Mouse (Mus musculus) inflammation-experienced regulatory T-cells, adult 6 months (primary cell): ENCODE data around the gene Gm10518. TPM values are rescaled to one million over a fixed set of nuclear protein-coding genes. Genes with fewer than 3 reads are reported as not detected.
A peak's percentile ranks its signal among the peaks of the same experiment; 100 is the strongest.

Experiments used
- ATAC-seq: one replicate; pipeline ENCODE4 v1.8.0; 2017
- polyA plus RNA-seq, 3 experiments: library from polyadenylated mRNA; unstranded; fragments of 100-300 nt; shearing (Covaris generic); gene quantifications; one replicate each; pipeline ENCODE4 v1.2.1; 2017

Gm10518 gene
- polyA plus RNA-seq, 3 experiments from 2014 or later: not detected

DNA sequence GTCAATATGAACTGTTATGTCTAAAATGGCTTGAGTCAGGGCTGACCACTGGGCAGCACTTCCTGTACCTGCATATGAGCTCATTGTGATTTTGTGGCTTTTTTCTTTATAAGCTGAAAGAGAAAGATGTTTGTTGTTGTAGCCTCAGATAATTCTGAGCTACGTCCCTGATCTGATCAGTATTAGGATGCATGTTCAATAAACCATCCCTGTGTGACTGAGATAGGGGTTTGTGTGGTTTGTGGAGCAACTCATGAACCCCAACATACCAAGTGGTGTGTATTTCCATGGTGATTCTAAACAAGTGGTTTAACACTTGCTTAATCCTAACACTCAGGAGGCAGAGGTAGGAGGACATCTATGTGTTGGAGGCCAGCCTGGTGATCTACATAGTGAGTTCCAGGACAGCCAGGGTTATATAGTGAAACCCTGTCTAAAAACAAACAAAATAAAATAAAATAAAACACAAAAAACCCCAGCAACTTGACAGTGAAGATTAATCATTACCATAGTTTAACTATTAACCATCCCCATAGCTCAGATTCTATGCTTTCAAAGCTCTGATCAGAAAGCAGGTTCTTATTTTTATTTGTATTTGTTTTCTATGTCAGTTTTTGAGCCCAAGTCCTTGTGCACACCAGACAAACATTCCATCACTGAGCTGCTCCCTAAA is 32.7 kb downstream of the Gm10518 start:
- ATAC-seq: no peak

DNA sequence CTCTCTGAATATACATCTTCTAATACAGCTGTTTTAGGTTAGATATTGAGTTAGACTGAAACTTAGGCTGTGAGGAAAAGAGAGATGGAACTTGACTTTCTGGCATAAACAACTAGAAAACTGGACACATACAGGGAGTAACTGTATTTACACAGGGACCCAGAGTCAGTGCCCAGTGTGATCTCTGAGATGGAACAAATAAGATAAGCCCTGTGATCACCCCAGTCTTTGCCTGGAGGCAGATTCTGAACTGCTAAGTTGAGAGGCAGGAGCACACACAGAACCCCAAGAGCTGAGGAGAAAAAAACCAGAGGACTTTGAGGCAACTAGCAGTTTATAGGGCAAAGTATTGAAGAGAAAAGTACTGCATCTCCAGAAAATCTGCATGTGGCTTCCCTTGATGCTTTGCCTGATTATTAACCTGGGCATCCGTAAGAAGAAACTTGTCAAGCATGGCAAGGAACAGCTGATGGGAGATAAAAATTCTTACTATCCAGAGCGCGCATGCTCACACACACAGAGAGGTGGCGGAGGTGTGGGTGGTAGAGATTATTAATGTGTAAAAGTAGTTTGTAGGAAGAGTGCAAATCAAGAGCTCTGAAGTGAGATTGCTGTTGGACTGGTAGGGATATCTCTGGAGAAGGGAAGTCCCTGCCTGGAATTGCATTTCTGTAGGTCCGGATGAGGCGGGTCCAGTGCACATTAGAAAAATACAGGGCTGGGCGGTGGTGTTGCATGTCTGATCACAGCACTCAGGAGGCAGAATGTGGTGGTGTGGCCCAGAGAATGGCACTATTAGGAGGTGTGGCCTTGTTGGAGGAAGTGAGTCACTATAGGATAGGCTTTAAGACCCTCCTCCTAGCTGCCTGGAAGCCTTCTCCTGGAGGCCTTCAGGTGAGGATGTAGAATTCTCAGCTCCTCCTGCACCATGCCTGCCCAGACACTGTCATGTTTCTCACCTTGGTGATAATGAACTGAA is 33.5 kb downstream of the Gm10518 start:
- no peak for ATAC-seq

- ATAC-seq: no peak
These were observed 39.4 kb downstream of the Gm10518 start for GRCm38 (mm10) chr1:179842568-179842967.

DNA sequence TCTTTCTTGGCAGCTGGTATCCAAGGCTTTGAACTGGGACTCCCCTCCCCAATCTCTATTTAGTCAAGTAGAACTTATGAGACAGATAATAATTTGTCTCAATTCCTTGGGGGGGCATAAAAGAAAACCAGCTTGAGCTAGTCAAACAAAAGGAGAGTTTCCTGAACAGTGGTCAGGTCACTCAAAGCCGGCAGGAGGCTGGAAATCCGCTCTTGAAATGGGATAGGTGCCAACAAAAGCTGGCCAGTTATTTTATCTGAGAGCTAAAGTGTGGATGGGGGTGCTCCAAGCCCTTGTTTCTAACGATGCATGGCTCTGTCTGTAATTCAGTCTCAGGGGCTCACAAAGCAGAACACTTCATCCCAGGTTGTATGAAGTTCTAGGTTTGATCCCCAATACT is 40.8 kb downstream of the Gm10518 start:
- ATAC-seq: no peak

DNA sequence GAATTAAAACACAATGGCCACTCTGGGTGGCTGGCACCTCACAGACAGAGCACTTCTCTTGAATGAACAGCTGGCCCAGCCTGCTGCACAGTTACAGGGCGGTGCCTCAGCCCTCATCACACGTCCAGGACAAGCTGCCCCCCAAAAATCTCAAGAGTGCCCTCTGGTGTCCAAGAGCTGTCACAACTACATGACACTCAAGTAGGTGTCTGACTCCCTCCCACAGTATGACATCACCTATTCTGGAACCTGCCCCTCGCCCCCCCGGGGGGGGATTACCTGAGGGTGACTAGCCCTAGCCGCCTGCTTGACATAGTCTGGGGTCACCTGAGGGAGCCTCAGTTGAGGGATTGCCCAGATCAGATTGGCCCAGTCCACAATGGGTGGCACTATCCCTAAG is 41.7 kb downstream of the Gm10518 start:
- ATAC-seq: peak; percentile 78

DNA sequence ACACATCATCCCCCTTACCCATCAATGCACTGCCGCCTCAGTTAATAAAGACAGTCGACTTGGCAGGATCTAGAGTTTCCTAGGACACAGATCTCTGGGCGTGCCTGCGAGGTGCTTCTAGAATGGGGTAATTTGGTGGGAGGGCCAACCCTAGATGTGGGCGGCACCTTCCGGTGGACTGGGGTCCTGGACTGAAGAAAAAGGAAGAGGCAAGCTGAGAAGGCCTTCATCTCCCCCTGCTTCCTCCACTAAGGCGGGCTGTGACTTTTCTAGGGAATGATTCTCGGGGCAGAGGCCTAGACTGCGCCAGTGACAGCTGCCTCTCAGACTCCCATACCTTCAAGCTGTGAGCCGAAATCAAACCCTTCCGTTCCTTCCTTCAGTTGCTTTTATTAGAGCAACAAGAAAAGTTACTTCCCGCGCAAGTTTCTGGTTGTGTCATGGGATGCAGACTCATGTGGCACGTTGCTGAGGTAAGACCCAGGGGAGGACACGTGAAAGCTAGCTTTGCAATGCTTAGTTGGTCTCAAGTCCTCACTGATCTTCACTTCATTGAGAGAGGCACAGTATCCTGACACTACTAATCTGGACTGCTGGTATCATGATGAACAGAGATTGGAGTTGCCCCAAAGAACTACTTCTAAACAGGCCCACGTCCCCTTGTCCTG is 42.8 kb downstream of the Gm10518 start:
- ATAC-seq: no peak

DNA sequence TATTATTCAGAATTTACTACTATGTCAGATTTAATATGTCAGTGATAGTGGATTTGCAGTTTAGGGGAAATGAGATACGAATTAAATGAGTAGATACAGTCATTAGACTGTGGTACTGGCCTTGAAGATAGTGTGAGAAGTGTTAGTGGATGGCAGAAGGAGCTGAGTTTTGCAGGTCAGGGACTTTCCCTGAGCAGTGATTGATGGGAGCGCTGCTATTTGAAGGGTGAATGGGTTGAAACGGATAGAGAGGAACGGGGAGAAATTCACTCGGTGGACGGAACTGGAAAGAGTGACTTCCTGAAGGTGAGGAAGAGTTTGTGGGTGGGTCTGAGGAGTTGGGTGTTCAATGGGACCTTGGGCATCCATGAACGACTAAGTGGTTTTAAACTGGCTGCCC is 44.0 kb downstream of the Gm10518 start:
- no peak for ATAC-seq

DNA sequence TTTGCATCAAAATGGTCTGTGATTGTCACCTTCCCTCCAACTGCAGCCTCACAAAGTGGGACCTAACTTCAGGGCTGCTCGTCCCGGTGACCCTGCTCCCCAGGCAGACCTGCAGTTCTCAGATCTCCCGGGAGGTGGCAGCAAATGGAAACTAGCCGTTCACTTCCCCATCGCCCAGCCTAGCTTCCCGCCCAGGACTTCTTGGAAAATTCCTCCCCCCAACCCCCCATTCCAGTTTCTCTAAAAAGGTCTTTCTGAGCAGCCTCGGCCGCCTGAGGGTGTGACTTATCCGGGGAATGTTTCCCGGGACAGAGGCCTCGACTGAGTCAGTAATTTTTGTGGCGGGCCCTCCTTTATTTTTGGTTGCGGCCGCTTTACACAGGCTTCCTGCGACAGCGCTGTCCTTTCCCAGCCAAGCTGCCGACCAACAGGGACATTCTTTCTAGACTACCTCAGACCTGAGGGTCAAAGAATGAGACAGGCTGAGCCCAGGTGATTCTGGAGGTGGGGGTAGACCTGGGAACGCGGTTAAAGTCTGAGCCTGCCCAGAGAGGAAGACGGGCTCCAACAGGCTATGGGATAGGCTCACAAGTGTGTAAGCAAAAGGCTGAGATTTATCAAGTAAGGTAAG is 44.7 kb downstream of the Gm10518 start:
- no peak for ATAC-seq

- no peak for ATAC-seq
These were observed 50.2 kb downstream of the Gm10518 start for GRCm38 (mm10) chr1:179853421-179853820.

Other genes with a start within 250 kb of the Gm10518 start
- 10 to 100 TPM in 2 of 3 experiments, 1 to 10 TPM in 1; 3.8 to 19.0 (median 14.8) TPM for gene Sccpdh, start 135.2 kb upstream of the Gm10518 start, polyA plus RNA-seq
- gene Kif28, start 58.1 kb upstream of the Gm10518 start, polyA plus RNA-seq: not detected
- 10 to 100 TPM; 20.5 to 31.9 (median 22.5) TPM for gene Ahctf1, start 304 bp downstream of the Gm10518 start, polyA plus RNA-seq
- gene Cdc42bpa, start 157.1 kb downstream of the Gm10518 start, polyA plus RNA-seq: under 1 TPM in 2 of 3 experiments, not detected in 1; 0.16 to 0.83 TPM